Comparison of ENCODE assay signal across 39 mouse cellular contexts in genomic region chr5:134892717-134893116, GRCm38 (mm10). TPM values are rescaled to one million over a fixed set of nuclear protein-coding genes. Genes with fewer than 3 reads are reported as not detected.
DNase-seq lines count a peak whose midpoint lies in the region; ATAC-seq and TF ChIP-seq lines count a peak whose summit lies in the region.
"Had no signal": no experiment of that assay in that cellular context is flagged by ENCODE, and none has a peak within 500 bp of the region (broad histone marks: within the 10 kb centered on the region; RNA-seq: fewer than 3 reads in every experiment).

No protein-coding gene starts in this region.

- H3K9me3 ChIP-seq in lung, postnatal 0 days (ENCODE audit: low read length) = no peaks in the 10 kb centered on the region
- H3K9me3 ChIP-seq: embryonic facial prominence, embryonic 10.5 days; forebrain, embryonic 10.5 days; heart, embryonic 15.5 days; limb, embryonic 10.5 days; midbrain, embryonic 13.5 days; neural tube, embryonic 13.5 days had no signal

- no peak for TF ChIP-seq EP300 in lung, postnatal 0 days (IDR thresholded peaks at IDR 0.05)

- H3K4me3 ChIP-seq in gastrocnemius, adult 2 months = no peak overlapping the region
- no peak overlapping the region for H3K4me3 ChIP-seq in left cerebral cortex, adult 2 months
- H3K4me3 ChIP-seq in lung, postnatal 0 days (ENCODE audit: low read depth, low read length) = no peak overlapping the region
- no peak overlapping the region for H3K4me3 ChIP-seq in brown adipose tissue, adult 24 weeks (ENCODE audit: insufficient read depth, low read depth, low read length)
- H3K4me3 ChIP-seq: embryonic facial prominence, embryonic 10.5 days; forebrain, embryonic 10.5 days; heart, embryonic 15.5 days; limb, embryonic 10.5 days; liver, embryonic 13.5 days; megakaryocyte, embryonic 14.5 days; midbrain, embryonic 13.5 days; myocyte; neural tube, embryonic 13.5 days had no signal

- peak overlapping the region; percentile 88 for H3K27ac ChIP-seq in gastrocnemius, adult 2 months
- no peak overlapping the region for H3K27ac ChIP-seq in left cerebral cortex, adult 2 months
- no peak overlapping the region for H3K27ac ChIP-seq in lung, postnatal 0 days (ENCODE audit: low read length)
- H3K27ac ChIP-seq in brown adipose tissue, adult 24 weeks (replicated peaks; ENCODE audit: low read depth, low read length) = 0 out of 2 replicates have a peak overlapping the region, but pooled peaks have one; percentile 98
- H3K27ac ChIP-seq: embryonic facial prominence, embryonic 10.5 days; forebrain, embryonic 10.5 days; limb, embryonic 10.5 days; liver, embryonic 13.5 days; midbrain, embryonic 13.5 days; neural tube, embryonic 13.5 days had no signal

- no peak overlapping the region for H3K9ac ChIP-seq in lung, postnatal 0 days (replicated peaks; ENCODE audit: low read depth)
- H3K9ac ChIP-seq: heart, embryonic 15.5 days; liver, embryonic 13.5 days; midbrain, embryonic 13.5 days; neural tube, embryonic 13.5 days had no signal

- no peak for DNase-seq in gastrocnemius, adult 2 months
- DNase-seq in gastrocnemius, postnatal 4 days (ENCODE audit: low spot score in 2 of 2) = no peak
- no peak for DNase-seq in left cerebral cortex, adult 2 months (ENCODE audit: extremely low spot score in 1 of 2, low spot score in 2 of 2)
- no peak for DNase-seq in left cerebral cortex, adult 9 months (ENCODE audit: low spot score in 2 of 2)
- DNase-seq in lung, postnatal 0 days (ENCODE audit: low spot score) = no peak
- no peak for DNase-seq in lung, postnatal 4 days
- DNase-seq in adrenal gland, postnatal 4 days (ENCODE audit: low spot score in 2 of 2) = no peak
- DNase-seq: adrenal gland, adult 8-10 months; cerebellum, adult 9-11 months; gastrocnemius, postnatal 25 days; kidney, adult 18-20 months; kidney, postnatal 4 days; layer of hippocampus, adult 9-11 months; liver, embryonic 13.5 days; retina, postnatal 1 day; right cerebral cortex, postnatal 25 days; thymus, adult 18-20 months; thymus, postnatal 36 days had no signal

- H3K27me3 ChIP-seq in lung, postnatal 0 days (replicated peaks; ENCODE audit: insufficient read depth, low read length) = no peaks in the 10 kb centered on the region
- H3K27me3 ChIP-seq: heart, embryonic 15.5 days; liver, embryonic 13.5 days; midbrain, embryonic 13.5 days; neural tube, embryonic 13.5 days had no signal

- no peak for ATAC-seq in lung, postnatal 0 days
- ATAC-seq: activated CD4-positive, CD25-positive, alpha-beta regulatory T cell, adult 4 months; CD4-positive, CD25-positive, alpha-beta regulatory T cell, adult 4 months; forebrain, embryonic 16.5 days; hindbrain, embryonic 16.5 days; midbrain, embryonic 13.5 days; Patski had no signal

- intact Hi-C loops in gastrocnemius, adult 2 months (cut with DNase I) = no loop called here
- intact Hi-C loops in left cerebral cortex, adult 2 months (cut with DNase I) = loop anchor here (10.0 kb wide), 1 partner anchor 392 kb away; no protein-coding TSS in a partner anchor

- TF ChIP-seq CTCF in gastrocnemius, adult 2 months (IDR thresholded peaks at IDR 0.05) = peak; percentile 34
- peak; percentile 10 for TF ChIP-seq CTCF in left cerebral cortex, adult 2 months (IDR thresholded peaks at IDR 0.05)
- peak; percentile 38 for TF ChIP-seq CTCF in lung, postnatal 0 days (IDR thresholded peaks at IDR 0.05)

- H3K36me3 ChIP-seq in lung, postnatal 0 days (ENCODE audit: insufficient read depth, low read length) = no peaks in the 10 kb centered on the region
- H3K36me3 ChIP-seq: embryonic facial prominence, embryonic 10.5 days; forebrain, embryonic 10.5 days; G1E; heart, embryonic 15.5 days; limb, embryonic 10.5 days; liver, embryonic 13.5 days; midbrain, embryonic 13.5 days; neural tube, embryonic 13.5 days had no signal

- 80% methylated on average over 5 of the region's 5 CpGs for WGBS in lung, postnatal 0 days

- 0 out of 2 replicates have a peak, but pooled peaks cover 6% of the 10 kb centered on the region for H3K4me1 ChIP-seq in lung, postnatal 0 days (ENCODE audit: insufficient read depth, low read depth, low read length)
- peaks cover 12% of the 10 kb centered on the region for H3K4me1 ChIP-seq in brown adipose tissue, adult 24 weeks (ENCODE audit: control insufficient read depth, insufficient read depth, insufficient read length, low read length)
- H3K4me1 ChIP-seq: heart, embryonic 15.5 days; liver, embryonic 13.5 days; megakaryocyte, embryonic 14.5 days; midbrain, embryonic 13.5 days; neural tube, embryonic 13.5 days had no signal

- H3K4me2 ChIP-seq in lung, postnatal 0 days (replicated peaks; ENCODE audit: low read depth, low read length) = no peak overlapping the region
- H3K4me2 ChIP-seq: heart, embryonic 15.5 days; liver, embryonic 13.5 days; midbrain, embryonic 13.5 days; neural tube, embryonic 13.5 days had no signal

RNA-seq across cellular contexts. Expression of gene Tmem270, which starts 13.8 kb away (rescaled TPM):
- total RNA-seq in gastrocnemius, adult 2 months (2021) = not detected
- total RNA-seq in gastrocnemius, postnatal 4 days (2021) = not detected
- not detected for total RNA-seq in left cerebral cortex, adult 2 months (2021)
- polyA plus RNA-seq in lung, postnatal 0 days (2015; fragmentation: Nextera tagmentation; extraction: Ambion mirVana) = not detected in 2 replicates
- not detected in 2 replicates for polyA plus RNA-seq in brown adipose tissue, adult 24 weeks (2012; ENCODE audit: insufficient read depth, insufficient read length, missing spikeins)
- total RNA-seq in adrenal gland, postnatal 4 days (2021) = not detected
- total RNA-seq: adrenal gland, adult 8-10 months; G1E; gastrocnemius, postnatal 25 days; heart, adult 8-10 months; hematopoietic stem cell, adult 5-6 weeks; left cerebral cortex, adult 8-10 months had no signal
- polyA plus RNA-seq: activated CD4-positive, CD25-positive, alpha-beta regulatory T cell, adult 4 months; CD4-positive, CD25-positive, alpha-beta regulatory T cell, adult 4 months; cortical plate, adult 2 months; embryonic facial prominence, embryonic 10.5 days; forebrain, embryonic 10.5 days; forebrain, embryonic 16.5 days; G1E; heart, embryonic 15.5 days; hindbrain, embryonic 16.5 days; kidney, embryonic 16.5 days; limb, embryonic 10.5 days; liver, embryonic 13.5 days; midbrain, embryonic 13.5 days; myocyte; neural tube, embryonic 13.5 days; Patski; spleen, adult 2 months had no signal

RNA-seq across cellular contexts. Expression of gene Cldn13, which starts 22.6 kb away (rescaled TPM):
- not detected for total RNA-seq in gastrocnemius, adult 2 months (2021)
- total RNA-seq in gastrocnemius, postnatal 4 days (2021) = not detected
- not detected for total RNA-seq in left cerebral cortex, adult 2 months (2021)
- polyA plus RNA-seq in lung, postnatal 0 days (2015; fragmentation: Nextera tagmentation; extraction: Ambion mirVana) = 1.2 and 1.6 TPM in 2 replicates
- not detected in 2 replicates for polyA plus RNA-seq in brown adipose tissue, adult 24 weeks (2012; ENCODE audit: insufficient read depth, insufficient read length, missing spikeins)
- 1 to 10 TPM; 2.8 to 6.6 TPM for total RNA-seq in adrenal gland, postnatal 4 days (2021)
- total RNA-seq: adrenal gland, adult 8-10 months; gastrocnemius, postnatal 25 days; heart, adult 8-10 months; left cerebral cortex, adult 8-10 months had no signal
- polyA plus RNA-seq: CD4-positive, CD25-positive, alpha-beta regulatory T cell, adult 4 months; cortical plate, adult 2 months; forebrain, embryonic 16.5 days; G1E; hindbrain, embryonic 16.5 days; myocyte; Patski had no signal

RNA-seq across cellular contexts. Expression of gene Mettl27, which starts 39.5 kb away (rescaled TPM):
- total RNA-seq in gastrocnemius, adult 2 months (2021) = 1 to 10 TPM; 4.2 to 4.6 TPM
- total RNA-seq in gastrocnemius, postnatal 4 days (2021) = 10 to 100 TPM in 1 of 2 experiments, 1 to 10 TPM in 1; 8.7 to 10.3 TPM
- total RNA-seq in left cerebral cortex, adult 2 months (2021) = 1 to 10 TPM; 7.5 to 9.3 TPM
- polyA plus RNA-seq in lung, postnatal 0 days (2015; fragmentation: Nextera tagmentation; extraction: Ambion mirVana) = 33.7 and 35.5 TPM in 2 replicates
- 6.3 and 9.3 TPM in 2 replicates for polyA plus RNA-seq in brown adipose tissue, adult 24 weeks (2012; ENCODE audit: insufficient read depth, insufficient read length, missing spikeins)
- total RNA-seq in adrenal gland, postnatal 4 days (2021) = 10 to 100 TPM; 33.0 to 36.3 TPM

RNA-seq across cellular contexts. Expression of gene Cldn4, which starts 54.0 kb away (rescaled TPM):
- total RNA-seq in gastrocnemius, adult 2 months (2021) = not detected
- not detected for total RNA-seq in gastrocnemius, postnatal 4 days (2021)
- not detected for total RNA-seq in left cerebral cortex, adult 2 months (2021)
- 28.2 and 29.2 TPM in 2 replicates for polyA plus RNA-seq in lung, postnatal 0 days (2015; fragmentation: Nextera tagmentation; extraction: Ambion mirVana)
- not detected in 2 replicates for polyA plus RNA-seq in brown adipose tissue, adult 24 weeks (2012; ENCODE audit: insufficient read depth, insufficient read length, missing spikeins)
- 1 to 10 TPM in 1 of 2 experiments, under 1 TPM in 1; 0.23 to 7.8 TPM for total RNA-seq in adrenal gland, postnatal 4 days (2021)
- total RNA-seq: adrenal gland, adult 8-10 months; gastrocnemius, postnatal 25 days; heart, adult 8-10 months; hematopoietic stem cell, adult 5-6 weeks; left cerebral cortex, adult 8-10 months had no signal
- polyA plus RNA-seq: activated CD4-positive, CD25-positive, alpha-beta regulatory T cell, adult 4 months; forebrain, embryonic 16.5 days; G1E; hindbrain, embryonic 16.5 days; midbrain, embryonic 13.5 days; myocyte had no signal

Comparison
In these comparisons a context has a peak if more than half of its experiments do, and no peak if none do; other contexts are left out.
1. H3K27ac ChIP-seq: peak in gastrocnemius, adult 2 months (single experiment) and brown adipose tissue, adult 24 weeks (single experiment); none in left cerebral cortex, adult 2 months (single experiment) and lung, postnatal 0 days (single experiment).
2. Peak in every context shown above with its lines, with median percentiles within 50 percentile points of each other: CTCF ChIP-seq.